Mouse (Mus musculus) CH12.LX (cell line): Measurements from ENCODE around the gene Hdac4. TPM values are rescaled to one million over a fixed set of nuclear protein-coding genes. Genes with fewer than 3 reads are reported as not detected.

Experiments used
- DNase-seq: peaks from one replicate; pipeline ENCODE4 v3.0.0-alpha.2; 2013; ENCODE audit errors: extremely low read depth
- H3K27ac ChIP-seq: 2 replicates; pipeline ENCODE4 v1.5.1; 2012; ENCODE audit warnings: low read depth, mild to moderate bottlenecking, control low read depth, moderate library complexity; ENCODE audit not compliant: insufficient read depth
- H3K27me3 ChIP-seq: replicated peaks from 2 replicates; pipeline ENCODE3; 2012; ENCODE audit warnings: inconsistent platforms
- H3K36me3 ChIP-seq, 2 experiments: replicated peaks in 1 of 2; 2 replicates each; pipeline versions ENCODE3 to v1.6.1; 2012; ENCODE audit warnings: inconsistent platforms in 1 of 2, low read length in 1 of 2, mild to moderate bottlenecking in 1 of 2, mixed read lengths in 1 of 2, moderate library complexity in 1 of 2; ENCODE audit not compliant: control insufficient read depth in 1 of 2, insufficient read depth in 1 of 2
- H3K4me1 ChIP-seq, 2 experiments: 2 replicates each; pipeline ENCODE4 v1.6.1; 2012; ENCODE audit warnings: inconsistent platforms in 1 of 2, moderate library complexity in 1 of 2; ENCODE audit not compliant: insufficient read depth in 2 of 2, control insufficient read depth in 1 of 2
- H3K4me2 ChIP-seq: 2 replicates; pipeline ENCODE4 v1.6.1; 2012; ENCODE audit warnings: low read depth, mild to moderate bottlenecking, control low read depth; ENCODE audit not compliant: poor library complexity, insufficient read depth, severe bottlenecking
- H3K4me3 ChIP-seq, 3 experiments: fragments of 150-350 bp in 1 of 3; sonication (generic) in 1 of 3; replicated peaks in 1 of 3; 2 replicates each; pipeline versions ENCODE3 to v1.5.1; 2011 to 2012; ENCODE audit warnings: low read depth in 2 of 3, low read length in 2 of 3, mild to moderate bottlenecking in 2 of 3, moderate library complexity in 2 of 3, control low read depth in 1 of 3, improper control_type of control experiment in 1 of 3, inconsistent platforms in 1 of 3, mixed read lengths in 1 of 3; ENCODE audit not compliant: poor library complexity in 1 of 3
- H3K79me2 ChIP-seq: replicated peaks from 2 replicates; pipeline ENCODE4 v1.6.1; 2012; ENCODE audit warnings: mild to moderate bottlenecking, moderate library complexity; ENCODE audit not compliant: control insufficient read depth, poor library complexity, insufficient read depth, severe bottlenecking; ENCODE audit errors: extremely low read depth
- H3K9ac ChIP-seq: 2 replicates; pipeline ENCODE4 v1.6.1; 2012; ENCODE audit warnings: low read depth, mild to moderate bottlenecking, control low read depth, moderate library complexity; ENCODE audit not compliant: insufficient read depth
- H3K9me3 ChIP-seq: replicated peaks from 2 replicates; pipeline ENCODE3; 2012; ENCODE audit warnings: low read length, inconsistent platforms, mixed read lengths
- CHD1 ChIP-seq: IDR thresholded peaks from 2 replicates; pipeline ENCODE4 v1.6.1; 2012; ENCODE audit warnings: low read depth, low read length, improper control_type of control experiment, inconsistent platforms
- CHD2 ChIP-seq: IDR thresholded peaks from 2 replicates; pipeline ENCODE4 v1.6.1; 2011; ENCODE audit warnings: low read length, improper control_type of control experiment
- ELF1 ChIP-seq: IDR thresholded peaks from 2 replicates; pipeline ENCODE4 v1.6.1; 2014; ENCODE audit warnings: low read depth, mild to moderate bottlenecking, inconsistent platforms, low read length, improper control_type of control experiment
- EP300 ChIP-seq: IDR thresholded peaks from 2 replicates; pipeline ENCODE4 v1.6.1; 2011; ENCODE audit warnings: low read length, improper control_type of control experiment
- ETS1 ChIP-seq: conservative IDR thresholded peaks from 2 replicates; pipeline ENCODE4 v1.6.1; 2012; ENCODE audit warnings: low read depth, mild to moderate bottlenecking, inconsistent platforms, low read length, improper control_type of control experiment, moderate library complexity
- HCFC1 ChIP-seq: IDR thresholded peaks from 2 replicates; pipeline ENCODE4 v1.6.1; 2012; ENCODE audit warnings: low read depth, mild to moderate bottlenecking, inconsistent platforms, low read length, improper control_type of control experiment
- JUN ChIP-seq: IDR thresholded peaks from 2 replicates; pipeline ENCODE4 v1.6.1; 2011; ENCODE audit warnings: low read depth, mild to moderate bottlenecking, low read length, improper control_type of control experiment, moderate library complexity; ENCODE audit not compliant: insufficient read depth
- JUND ChIP-seq: conservative IDR thresholded peaks from 2 replicates; pipeline ENCODE4 v1.6.1; 2011; ENCODE audit warnings: low read depth, low read length, improper control_type of control experiment
- KAT2A ChIP-seq: IDR thresholded peaks from 2 replicates; pipeline ENCODE4 v1.6.1; 2012; ENCODE audit warnings: low read length, improper control_type of control experiment, inconsistent platforms; ENCODE audit not compliant: insufficient replicate concordance
- MAFK ChIP-seq: IDR thresholded peaks from 2 replicates; pipeline ENCODE4 v1.6.1; 2011; ENCODE audit warnings: low read length, improper control_type of control experiment; ENCODE audit not compliant: insufficient replicate concordance
- MAX ChIP-seq: IDR thresholded peaks from 2 replicates; pipeline ENCODE4 v1.6.1; 2011; ENCODE audit warnings: low read length, improper control_type of control experiment
- MAZ ChIP-seq: IDR thresholded peaks from 2 replicates; pipeline ENCODE4 v1.6.1; 2012; ENCODE audit warnings: low read depth, mild to moderate bottlenecking, inconsistent platforms, low read length, improper control_type of control experiment, moderate library complexity
- MEF2A ChIP-seq: IDR thresholded peaks from 2 replicates; pipeline ENCODE4 v1.6.1; 2014; ENCODE audit warnings: low read depth, mild to moderate bottlenecking, inconsistent platforms, low read length, improper control_type of control experiment, borderline replicate concordance
- MXI1 ChIP-seq: IDR thresholded peaks from 2 replicates; pipeline ENCODE4 v1.6.1; 2011; ENCODE audit warnings: mild to moderate bottlenecking, low read depth, low read length, improper control_type of control experiment
- NELFE ChIP-seq: IDR thresholded peaks from 2 replicates; pipeline ENCODE4 v1.6.1; 2011; ENCODE audit warnings: low read depth, low read length, improper control_type of control experiment
- NRF1 ChIP-seq: IDR thresholded peaks from 2 replicates; pipeline ENCODE4 v1.6.1; 2014; ENCODE audit warnings: low read depth, mild to moderate bottlenecking, inconsistent platforms, low read length, improper control_type of control experiment, moderate library complexity
- PAX5 ChIP-seq: IDR thresholded peaks from 2 replicates; pipeline ENCODE4 v1.6.1; 2012; ENCODE audit warnings: low read length, inconsistent platforms, mixed read lengths
- POLR2AphosphoS2 ChIP-seq: IDR thresholded peaks from 2 replicates; pipeline ENCODE4 v1.6.1; 2011; ENCODE audit warnings: low read depth, low read length, improper control_type of control experiment
- SIN3A ChIP-seq: IDR thresholded peaks from 2 replicates; pipeline ENCODE4 v1.6.1; 2012; ENCODE audit warnings: low read length, improper control_type of control experiment, inconsistent platforms
- TBP ChIP-seq: conservative IDR thresholded peaks from 2 replicates; pipeline ENCODE4 v1.6.1; 2011; ENCODE audit warnings: low read depth, low read length, improper control_type of control experiment
- TCF12 ChIP-seq: IDR thresholded peaks from 2 replicates; pipeline ENCODE4 v1.6.1; 2014; ENCODE audit warnings: low read depth, mild to moderate bottlenecking, inconsistent platforms, low read length, improper control_type of control experiment
- USF1 ChIP-seq: IDR thresholded peaks from 2 replicates; pipeline ENCODE4 v1.6.1; 2014; ENCODE audit warnings: low read depth, mild to moderate bottlenecking, inconsistent platforms, low read length, improper control_type of control experiment
- USF2 ChIP-seq: conservative IDR thresholded peaks from 2 replicates; pipeline ENCODE4 v1.6.1; 2011; ENCODE audit warnings: low read depth, low read length, improper control_type of control experiment
- ZC3H11A ChIP-seq: IDR thresholded peaks from 2 replicates; pipeline ENCODE4 v1.6.1; 2012; ENCODE audit warnings: low read depth, mild to moderate bottlenecking, inconsistent platforms, low read length, improper control_type of control experiment
- ZKSCAN1 ChIP-seq: IDR thresholded peaks from 2 replicates; pipeline ENCODE4 v1.6.1; 2012; ENCODE audit warnings: low read depth, inconsistent platforms, low read length, improper control_type of control experiment, borderline replicate concordance
- ZMIZ1 ChIP-seq: IDR thresholded peaks from 2 replicates; pipeline ENCODE4 v1.6.1; 2012; ENCODE audit warnings: low read depth, mild to moderate bottlenecking, inconsistent platforms, low read length, improper control_type of control experiment
- ZNF384 ChIP-seq: IDR thresholded peaks from 2 replicates; pipeline ENCODE4 v1.6.1; 2012; ENCODE audit warnings: low read depth, low read length, improper control_type of control experiment, inconsistent platforms
- dilution Hi-C: fragments of 300-500 bp; cut with MboI; formaldehyde crosslinking; loops from 2 replicates; pipeline ENCODE4 v1.14.3; 2020; ENCODE audit warnings: low sequenced_read_pairs; ENCODE audit not compliant: extremely low pct_unique_long_range_greater_than_20kb, extremely low pct_ligation_motif_present
- in situ Hi-C: fragments of 300-500 bp; cut with MboI; formaldehyde crosslinking; loops from 3 replicates; pipeline ENCODE4 v1.14.3; 2019; ENCODE audit warnings: low sequenced_read_pairs, low pct_ligation_motif_present, low pct_unique_long_range_greater_than_20kb, mixed read lengths
- polyA plus RNA-seq: library from polyadenylated mRNA; unstranded; fragments of >175 nt; gene quantifications from 2 replicates; pipeline ENCODE4 v1.2.1, GENCODE M21; 2012; ENCODE audit warnings: low read depth; ENCODE audit not compliant: insufficient read length
- total RNA-seq, 2 experiments: library from RNA; depleted of rRNA; stranded (reverse); fragments of 300-350 nt in 1 of 2; fragments of >200 nt in 1 of 2; gene quantifications; 2 replicates each; pipeline ENCODE4 v1.2.3; 2012 to 2014

Hdac4 gene
- total and polyA plus RNA-seq, 3 experiments, result 2.4 to 6.3 (median 4.3) TPM

GRCm38 (mm10) chr1:92082837-92083541 is 112.5 kb downstream of the Hdac4 start (continued):
- TF ChIP-seq ZMIZ1 (no peak), JUND (peak; percentile 48; the same call in 1 of the 2 replicates), ZC3H11A (no peak), ZKSCAN1 (no peak), MAFK (0 out of 2 replicates have a peak, but pooled peaks have one; percentile 42), HCFC1 (no peak), ETS1 (peak; percentile 91), SIN3A (0 out of 2 replicates have a peak, but pooled peaks have one; percentile 37), POLR2AphosphoS2 (no peak), TCF12 (no peak), PAX5 (no peak), MEF2A (peak; percentile 81; the same call in 1 of the 2 replicates)

DNA sequence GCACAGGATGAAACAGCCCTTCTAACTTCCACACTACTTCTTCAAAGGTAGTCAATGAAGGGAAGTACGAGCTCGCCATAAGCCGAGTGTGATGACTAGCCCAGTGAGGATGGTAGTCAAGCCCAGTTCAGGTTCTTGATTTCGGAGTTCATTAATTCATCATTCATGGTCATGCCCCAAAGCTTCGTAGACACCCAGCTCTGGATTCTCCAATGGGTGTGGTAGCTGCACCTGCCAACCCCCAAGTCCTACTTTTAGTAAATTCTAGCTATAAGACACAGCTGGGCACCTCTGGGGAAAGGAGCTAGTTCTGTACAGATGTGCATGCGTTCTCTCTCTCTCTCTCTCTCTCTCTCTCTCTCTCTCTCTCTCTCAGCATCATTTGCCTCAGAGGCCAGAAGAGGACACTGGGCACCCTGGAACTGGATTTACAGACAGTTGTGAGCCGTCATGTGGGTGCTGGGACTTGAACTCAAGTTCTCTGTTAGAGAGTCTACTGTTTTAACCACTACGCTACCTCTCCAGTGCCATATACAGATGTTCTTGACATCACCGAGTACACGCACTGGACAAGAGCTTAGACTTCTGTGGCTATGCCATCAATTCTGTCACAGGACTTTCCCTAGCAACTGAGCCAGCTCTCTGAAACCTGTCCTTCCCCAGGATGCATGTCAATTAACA is 113.2 kb downstream of the Hdac4 start:
- Histone ChIP-seq H3K4me2 (peak overlapping the region; percentile 4), H3K4me1 (peaks cover 21 to 66% of the 10 kb centered on the region in 2 experiments)

DNA sequence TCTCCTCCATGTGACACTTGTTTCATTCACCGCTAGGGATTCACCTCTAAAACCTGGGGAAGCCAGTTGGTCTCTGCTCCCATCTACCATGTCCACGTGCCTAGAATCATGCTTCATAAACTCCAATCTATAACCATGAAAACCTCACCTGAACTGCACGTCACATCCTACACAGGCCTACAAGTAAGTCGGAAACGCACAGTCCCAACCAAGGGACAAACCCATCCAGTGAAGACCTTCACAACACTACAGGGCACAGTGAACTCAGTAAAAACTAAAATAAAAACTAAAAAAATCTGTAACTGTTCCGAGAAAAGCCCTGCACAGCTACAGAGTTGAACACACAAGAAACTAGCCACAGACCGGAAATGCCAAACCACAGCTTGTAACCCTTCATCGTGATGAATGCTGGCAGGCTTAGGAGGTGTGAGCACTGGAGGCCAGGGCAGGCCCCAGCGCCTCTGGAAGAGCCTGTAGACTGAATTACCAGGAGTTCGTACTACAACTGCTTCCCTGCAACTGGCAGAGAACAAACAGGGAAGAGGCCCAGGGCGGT is 115.4 kb downstream of the Hdac4 start:
- no peak overlapping the region for H3K4me3 ChIP-seq
- dilution Hi-C loops (no loop called here), in situ Hi-C loops (no loop called here)
- H3K79me2 ChIP-seq, result no peaks in the 10 kb centered on the region
- H3K4me2 ChIP-seq, result peak overlapping the region; percentile 46; the same call in 1 of the 2 replicates
- no peak overlapping the region for H3K9ac ChIP-seq
- peaks cover 21 to 52% of the 10 kb centered on the region in 2 experiments for H3K4me1 ChIP-seq
- no peaks in the 10 kb centered on the region for H3K27me3 ChIP-seq
- peak; percentile 80 for DNase-seq
- peaks cover 0 to 2% of the 10 kb centered on the region in 2 experiments for H3K36me3 ChIP-seq
- no peak overlapping the region for H3K27ac ChIP-seq
- H3K9me3 ChIP-seq, result no peaks in the 10 kb centered on the region
- TF ChIP-seq MAX (peak; percentile 66), TBP (no peak), USF1 (no peak), MEF2A (peak; percentile 88), CHD2 (0 out of 2 replicates have a peak, but pooled peaks have one; percentile 32), NELFE (no peak), SIN3A (0 out of 2 replicates have a peak, but pooled peaks have one; percentile 34), KAT2A (no peak), ZNF384 (peak; percentile 78), CHD1 (no peak), ELF1 (no peak), MAZ (0 out of 2 replicates have a peak, but pooled peaks have one; percentile 48), MXI1 (peak; percentile 51; the same call in 1 of the 2 replicates), ZC3H11A (no peak), USF2 (no peak), NRF1 (no peak), EP300 (peak; percentile 78)

More for the DNA sequence above, 113.2 kb downstream of the Hdac4 start:
- H3K27me3 ChIP-seq, result no peaks in the 10 kb centered on the region
- H3K27ac ChIP-seq, result no peak overlapping the region; the same call in 1 of the 2 replicates
- H3K9me3 ChIP-seq, result no peaks in the 10 kb centered on the region
- in situ Hi-C loops (no loop called here), dilution Hi-C loops (no loop called here)
- H3K9ac ChIP-seq, result no peak overlapping the region
- H3K79me2 ChIP-seq, result no peaks in the 10 kb centered on the region
- H3K36me3 ChIP-seq, result peaks cover 0 to 2% of the 10 kb centered on the region in 2 experiments
- no peak for DNase-seq
- H3K4me3 ChIP-seq, result no peak overlapping the region
- TF ChIP-seq JUN (no peak), TBP (peak; percentile 82)
